Mouse (Mus musculus) monocyte, adult 5-6 weeks (primary cell): ENCODE data around the gene Tox4. TPM values are rescaled to one million over a fixed set of nuclear protein-coding genes. Genes with fewer than 3 reads are reported as not detected.
"Not testable (repeated sequence)": the region's sequence is repeated elsewhere in the genome, so short reads cannot be mapped to it uniquely, and the experiment has no call there.

Source experiments
- ATAC-seq: fragments of 153-309, 156-312 bp; replicated peaks from 2 replicates; pipeline ENCODE4 v1.8.0; 2017; ENCODE audit warnings: mild to moderate bottlenecking; ENCODE audit not compliant: low TSS enrichment, insufficient number of reproducible peaks, severe bottlenecking, poor library complexity, low FRiP score
- total RNA-seq: library from RNA; stranded (forward); fragments of 200-1000, 200-491, 200-594 nt; gene quantifications from 3 replicates; pipeline ENCODE4 v1.2.3, GENCODE M21; 2017

The Tox4 gene
- total RNA-seq, 1 experiment from 2014 or later, result 65.9 TPM

DNA sequence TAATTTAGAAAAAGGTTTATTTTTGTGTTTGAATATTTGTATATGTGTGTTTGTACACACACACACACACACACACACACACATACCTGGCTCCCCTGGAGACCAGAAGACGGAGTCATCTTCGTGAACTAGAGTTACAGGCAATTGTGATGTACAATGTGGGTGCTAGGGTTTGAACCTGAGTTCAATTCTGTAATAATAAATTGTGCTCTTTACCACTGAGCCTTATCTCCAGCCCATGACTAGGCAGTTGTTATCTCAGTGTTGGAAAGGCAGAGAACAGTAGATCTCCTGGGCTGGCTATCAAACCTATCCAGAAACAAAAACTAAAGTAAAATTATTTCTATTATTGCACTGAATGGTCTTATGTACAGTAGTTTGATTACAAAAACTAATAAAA, 27.2 kb downstream of the Tox4 start:
- ATAC-seq, result no peak

DNA sequence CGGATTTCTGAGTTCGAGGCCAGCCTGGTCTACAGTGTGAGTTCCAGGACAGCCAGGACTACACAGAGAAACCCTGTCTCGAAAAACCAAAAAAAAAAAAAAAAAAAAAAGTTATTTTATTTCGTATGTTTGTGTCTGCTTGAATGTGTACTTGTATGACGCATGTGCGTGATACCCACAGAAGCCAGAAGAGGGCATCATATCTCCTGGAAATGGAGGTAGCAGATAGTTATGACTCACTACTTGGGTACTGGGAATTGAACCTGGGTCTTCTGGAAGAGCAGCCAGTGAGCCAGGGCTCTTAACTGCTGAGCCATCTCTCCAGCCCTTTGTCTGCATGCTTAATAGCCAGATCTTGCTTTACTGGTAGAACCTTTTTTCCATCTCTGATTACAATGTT, 31.4 kb downstream of the Tox4 start:
- not testable (repeated sequence) for ATAC-seq

DNA sequence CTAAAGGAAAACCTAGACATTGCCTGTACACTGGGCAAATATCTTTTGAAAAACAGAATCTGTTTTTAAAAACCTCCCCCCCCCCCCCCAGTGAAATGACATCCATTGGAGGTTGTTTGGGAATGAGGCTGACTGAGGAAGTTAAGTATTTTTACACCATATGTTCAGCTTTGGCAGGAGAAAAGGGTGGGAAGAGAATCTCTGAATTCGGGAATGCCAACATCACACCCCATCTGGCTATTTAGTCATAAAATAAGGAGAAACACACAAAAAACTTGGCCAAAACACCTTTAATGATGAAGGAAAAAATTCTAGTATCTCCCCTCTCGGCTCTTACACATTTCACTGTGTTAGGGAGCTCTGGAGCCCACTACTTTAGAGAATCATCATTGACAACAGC, 32.0 kb downstream of the Tox4 start:
- ATAC-seq, result no peak

DNA sequence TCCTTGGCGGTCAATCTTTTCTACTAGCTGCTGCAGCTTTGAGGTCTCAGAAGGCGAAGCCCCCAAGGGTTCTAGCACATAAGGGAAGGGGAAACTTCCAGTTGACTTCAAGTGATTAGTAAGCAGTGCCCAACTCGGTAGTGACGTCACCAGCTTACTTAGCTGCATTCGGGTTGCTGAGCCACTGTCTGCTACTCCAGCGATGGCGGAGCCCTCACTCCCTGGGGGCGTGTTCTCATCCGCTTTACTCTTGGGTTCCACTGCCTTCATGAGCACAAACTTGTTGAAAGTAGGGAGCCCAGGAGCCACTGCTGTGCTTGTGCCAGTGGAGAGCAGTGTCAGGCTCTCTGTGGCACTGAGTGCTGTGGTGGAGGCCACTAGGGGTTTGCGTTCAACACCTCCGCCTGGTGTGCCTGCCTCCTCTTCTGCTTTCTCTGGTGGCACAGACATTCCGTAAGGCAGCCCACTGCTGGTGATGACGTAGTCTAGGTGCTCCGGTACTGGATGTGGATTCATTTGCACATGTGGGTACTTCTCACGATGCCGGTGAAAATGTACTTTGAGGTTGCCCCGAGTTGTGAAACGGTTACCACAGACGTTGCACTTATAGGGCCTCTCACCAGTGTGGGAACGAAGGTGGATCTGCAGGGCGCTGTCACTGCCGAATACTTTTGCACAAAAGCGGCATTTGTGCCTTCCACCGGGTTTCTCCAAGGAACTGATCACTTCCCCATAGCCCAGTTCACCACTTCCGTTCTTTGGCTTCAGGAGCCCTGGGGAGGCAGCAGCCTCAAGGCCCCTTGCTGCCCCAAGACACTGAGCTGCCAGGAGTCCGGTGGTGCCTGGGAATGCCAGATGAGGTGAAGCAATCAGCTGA, 35.2 kb downstream of the Tox4 start:
- peak; percentile 29 for ATAC-seq

DNA sequence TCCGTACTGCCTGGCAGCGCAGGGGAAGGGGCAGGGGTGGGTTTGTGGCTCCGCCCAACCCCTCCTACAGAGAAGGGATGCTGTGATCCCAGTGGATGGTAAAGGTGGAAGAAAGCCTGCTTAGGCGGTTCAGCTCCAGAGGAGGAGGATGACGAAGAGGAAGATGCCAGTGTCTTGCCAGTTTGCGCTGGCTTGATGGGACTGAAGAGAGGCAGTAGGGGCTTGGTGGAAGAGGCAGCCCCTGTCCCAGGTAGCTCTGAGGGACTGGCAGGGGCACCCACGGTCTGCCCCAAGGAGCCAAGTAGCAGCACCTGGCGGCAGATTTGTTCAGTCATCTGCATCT, 35.8 kb downstream of the Tox4 start:
- ATAC-seq, result no peak

DNA sequence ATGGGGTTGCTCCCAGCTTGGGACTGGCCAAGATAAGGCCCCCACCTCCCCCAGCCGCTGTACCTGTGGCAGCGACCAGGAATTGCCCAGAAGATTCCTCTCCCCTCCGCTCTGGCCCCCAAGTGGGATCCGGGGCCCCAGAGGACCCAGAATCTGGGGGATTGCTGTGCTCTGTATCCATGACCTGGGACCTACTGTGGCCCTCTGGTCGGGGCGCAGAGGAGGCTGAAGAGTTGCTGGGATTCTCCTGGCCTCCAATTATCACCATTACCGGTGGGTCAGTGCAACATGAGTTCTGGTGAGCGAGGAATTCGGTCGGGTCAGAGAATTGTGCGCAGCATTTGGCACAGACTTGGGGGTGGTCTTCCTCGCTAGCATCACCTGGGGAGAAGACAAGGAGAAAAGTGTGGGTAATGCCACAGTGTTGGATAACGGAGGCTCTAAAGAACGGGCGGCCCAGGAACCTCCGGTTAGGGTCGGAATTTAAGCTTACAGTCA, 36.4 kb downstream of the Tox4 start:
- no peak for ATAC-seq

DNA sequence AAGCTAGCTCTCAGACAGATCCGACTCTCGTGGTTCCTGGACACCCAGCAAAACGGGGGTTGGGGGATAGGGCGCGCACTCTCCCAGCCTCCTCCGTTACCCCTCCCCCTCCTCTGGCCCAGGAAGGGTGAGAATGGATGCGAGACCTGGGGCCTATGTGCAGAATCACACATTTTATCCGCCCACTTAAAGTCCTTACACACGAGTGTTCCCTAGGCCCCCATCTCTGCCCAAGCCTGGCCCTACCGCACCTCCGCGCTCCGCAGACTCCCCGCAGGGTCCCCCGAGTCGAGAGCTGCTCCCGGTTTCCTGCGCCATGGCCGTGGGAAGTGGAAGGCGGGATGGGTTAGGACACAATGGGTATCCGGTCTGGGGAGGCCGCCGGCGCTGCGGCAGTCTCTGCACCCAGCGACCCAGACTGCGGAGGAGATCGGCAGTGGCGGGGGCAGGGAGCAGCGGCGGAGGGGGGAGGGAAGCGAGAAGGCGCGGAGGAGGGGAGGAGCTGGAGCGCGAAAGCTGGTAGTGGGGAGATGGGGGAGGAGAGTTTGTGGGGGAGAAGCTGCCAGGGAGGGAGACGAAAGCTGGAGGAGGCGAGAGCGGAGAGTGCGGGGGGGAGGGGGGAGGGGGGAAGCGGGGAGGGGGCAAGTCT, 37.0 kb downstream of the Tox4 start:
- ATAC-seq, result no peak

DNA sequence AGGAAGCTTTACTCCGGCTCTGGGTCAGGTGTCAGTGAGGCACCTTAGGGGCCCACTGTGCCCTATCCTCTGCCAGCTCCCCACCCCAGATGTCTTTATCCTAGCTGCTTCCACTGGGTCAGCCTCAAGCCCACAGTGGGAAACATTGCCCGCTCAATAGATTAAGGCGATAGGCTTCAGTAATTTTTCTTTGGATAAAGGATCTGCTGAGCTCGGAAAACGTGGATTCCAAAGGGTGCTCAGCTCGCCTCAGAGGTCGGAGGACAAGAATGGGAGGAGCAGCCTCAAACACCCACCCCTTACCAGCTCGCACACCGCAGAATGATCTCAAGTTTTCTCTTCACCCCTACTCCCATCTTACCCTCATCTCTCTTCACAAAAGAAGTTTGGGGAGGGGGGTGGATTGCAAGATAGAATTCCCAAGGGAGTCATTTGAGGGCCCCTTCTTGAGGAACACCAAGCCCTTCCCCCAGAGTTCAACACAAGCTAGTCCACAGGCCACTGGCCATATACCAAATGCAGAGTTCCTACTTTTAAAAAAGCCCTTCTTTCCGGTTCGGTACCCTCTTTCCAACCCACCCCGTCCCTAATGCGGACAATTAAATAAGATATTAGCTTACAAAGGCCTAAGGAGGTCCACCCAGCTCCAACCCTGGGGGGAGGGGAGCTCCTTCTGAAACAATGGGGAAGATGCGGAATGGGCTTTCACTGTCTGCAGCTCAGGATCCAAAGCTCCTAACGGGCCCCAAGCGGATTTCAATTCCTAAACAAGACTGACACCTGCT, 37.7 kb downstream of the Tox4 start:
- ATAC-seq, result no peak

DNA sequence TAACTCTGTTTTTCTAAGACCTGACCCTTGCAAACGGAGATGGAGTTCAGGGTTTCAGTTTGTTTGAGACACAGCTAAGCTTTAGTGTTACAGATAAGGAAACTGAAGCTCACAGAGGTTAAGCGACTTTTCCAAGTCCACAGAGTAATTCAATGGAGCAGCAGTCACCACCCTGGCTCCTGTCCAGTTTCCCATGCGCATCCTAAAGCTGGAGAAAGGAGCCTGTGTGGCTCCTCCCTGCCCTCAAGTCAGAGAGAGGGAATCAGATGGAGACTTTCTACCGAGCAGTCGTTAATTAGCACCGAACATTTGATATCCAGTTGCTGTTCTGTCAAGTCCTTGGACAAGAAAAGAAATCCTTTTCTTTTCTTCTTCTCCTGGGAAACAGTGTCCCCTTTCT, 40.4 kb downstream of the Tox4 start:
- no peak for ATAC-seq

DNA sequence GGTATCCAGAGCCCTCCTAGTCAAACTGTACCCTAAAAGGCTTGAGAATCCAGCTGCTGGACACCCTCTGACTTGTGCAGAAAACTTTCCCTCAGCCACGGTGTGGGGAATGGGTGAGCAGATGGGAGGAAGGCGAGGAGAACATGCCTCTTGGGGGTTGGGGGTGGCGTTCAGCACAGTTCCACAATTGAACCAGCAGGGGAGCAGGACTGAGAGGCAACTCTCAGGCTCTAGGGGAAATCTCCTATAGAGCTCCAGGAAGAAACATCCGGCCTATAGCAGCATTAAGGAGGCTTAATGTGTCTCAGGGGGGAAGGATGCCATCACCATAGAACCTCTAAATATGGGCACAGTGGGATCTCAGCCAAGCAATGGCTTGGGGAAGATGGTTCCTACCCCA, 46.9 kb downstream of the Tox4 start:
- no peak for ATAC-seq

DNA sequence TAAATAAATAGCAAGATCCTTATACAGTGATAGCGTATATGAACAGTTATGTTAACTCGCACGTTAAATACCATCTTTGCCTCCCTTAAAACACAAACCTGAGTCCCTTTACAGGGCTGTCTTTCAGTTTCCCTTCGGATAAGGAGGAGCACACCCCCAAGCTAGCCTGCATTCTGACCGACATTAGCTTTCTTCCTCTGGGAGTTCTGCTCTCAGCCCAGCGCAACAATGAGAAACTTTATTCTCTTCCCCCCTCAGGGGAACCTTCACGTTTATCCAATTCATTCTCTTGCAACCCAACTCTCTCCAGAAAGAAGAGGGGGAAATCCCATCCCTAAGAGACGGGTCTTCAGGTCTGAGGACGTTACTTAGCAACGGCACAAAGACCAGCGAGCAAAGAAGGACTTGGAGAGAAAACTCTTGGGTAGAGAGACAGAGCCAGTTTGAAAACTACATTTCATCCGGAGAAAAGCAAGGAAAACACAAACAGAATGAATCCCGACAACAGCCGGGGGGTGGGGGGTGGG, 48.5 kb downstream of the Tox4 start:
- ATAC-seq, result no peak

DNA sequence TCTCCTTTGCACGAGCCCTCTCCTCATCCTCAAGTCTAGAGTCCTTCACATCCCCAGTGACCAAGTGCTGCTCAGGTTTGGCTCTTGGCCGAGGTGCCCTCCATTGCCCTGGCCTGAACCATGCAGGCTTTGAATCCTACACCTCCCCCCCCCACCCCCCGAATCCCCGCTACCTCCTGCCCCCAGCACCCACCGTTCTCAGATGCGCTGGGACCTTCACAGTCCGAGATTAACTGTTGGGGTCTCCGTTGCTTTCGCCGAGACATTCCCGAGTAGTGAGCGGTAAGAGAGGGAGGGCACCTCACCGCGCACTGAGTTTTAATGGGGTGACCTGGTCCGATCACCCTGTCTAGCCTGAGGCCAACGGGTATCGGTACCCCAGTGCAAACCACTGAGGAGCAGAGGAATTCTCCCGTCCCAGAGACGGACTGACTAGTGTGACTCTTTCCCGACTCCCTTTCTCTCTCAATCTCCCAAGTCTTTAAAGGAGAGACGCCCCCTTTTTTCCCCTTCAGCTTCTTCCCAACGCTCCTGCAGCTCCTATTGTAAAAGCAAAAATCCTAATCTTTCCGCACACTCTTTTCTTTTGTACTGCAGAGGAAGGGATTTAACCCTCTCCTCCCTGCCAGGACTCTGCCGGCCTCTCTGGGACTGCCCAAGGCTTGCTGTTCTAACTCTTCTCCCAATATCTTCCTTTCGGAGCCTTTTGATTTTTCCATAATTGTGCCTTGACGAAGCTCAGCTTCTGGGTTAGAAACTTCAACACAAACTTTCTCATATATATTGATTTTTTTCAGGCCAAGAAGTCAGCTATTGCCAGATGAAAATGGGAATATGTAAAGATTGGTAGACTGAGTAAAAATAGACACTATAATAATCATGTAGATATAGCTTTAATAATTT, 49.2 kb downstream of the Tox4 start, which contains the start of gene Sall2:
TSS of gene Sall2 (minus strand) at position 853 of the 903 bp plus-strand sequence.
- ATAC-seq, result no peak

DNA sequence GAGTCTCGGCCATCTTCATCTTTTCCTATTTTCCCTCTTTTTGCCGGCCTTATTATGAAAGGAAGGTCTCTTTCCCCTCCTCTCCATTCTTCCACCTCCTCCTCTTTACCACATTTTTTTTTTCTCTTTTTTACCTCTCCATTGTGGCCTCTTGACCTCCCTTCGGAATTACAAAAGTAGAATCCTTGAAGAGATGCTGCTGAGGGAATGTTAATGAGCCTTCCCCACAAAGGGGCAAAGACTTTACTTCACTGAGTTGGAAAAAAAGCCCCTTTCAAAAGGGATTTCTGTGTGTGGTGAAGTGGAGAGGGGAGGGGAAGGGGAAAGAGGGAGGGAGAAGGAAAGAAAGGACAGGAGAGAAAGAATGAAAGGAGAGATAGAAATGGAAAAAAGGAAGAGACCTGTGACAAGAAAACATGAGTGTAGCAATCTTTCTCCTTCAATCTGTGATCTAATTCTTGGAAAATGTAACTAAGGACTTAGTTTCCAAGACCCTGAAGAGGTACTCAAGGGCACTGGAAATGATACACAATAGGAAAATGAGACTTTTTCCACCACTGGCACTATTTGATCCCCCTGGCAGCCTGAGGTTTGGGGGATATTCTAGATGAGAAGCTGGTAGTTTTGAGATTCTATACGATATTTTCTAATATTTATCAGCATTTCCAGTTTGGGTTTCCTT, 52.3 kb downstream of the Tox4 start:
- no peak for ATAC-seq

DNA sequence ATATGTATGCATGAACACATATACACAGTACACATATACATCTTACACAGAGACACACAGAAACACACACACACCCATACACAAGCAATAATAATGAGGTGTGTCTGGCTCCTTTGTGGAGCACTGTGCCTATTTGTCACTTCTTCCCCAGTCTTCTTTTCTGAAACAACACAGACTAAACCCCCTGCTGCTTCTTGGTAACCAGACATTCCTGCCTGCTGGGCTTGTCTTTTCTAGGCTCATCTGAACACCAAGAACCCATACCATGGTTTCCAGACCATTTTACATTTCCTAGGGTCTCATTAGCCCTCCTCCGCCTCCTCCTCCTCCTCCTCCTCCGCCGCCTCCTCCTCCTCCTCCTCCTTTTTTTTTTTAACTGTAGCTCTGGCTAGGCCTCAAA, 53.2 kb downstream of the Tox4 start:
- ATAC-seq, result no peak

DNA sequence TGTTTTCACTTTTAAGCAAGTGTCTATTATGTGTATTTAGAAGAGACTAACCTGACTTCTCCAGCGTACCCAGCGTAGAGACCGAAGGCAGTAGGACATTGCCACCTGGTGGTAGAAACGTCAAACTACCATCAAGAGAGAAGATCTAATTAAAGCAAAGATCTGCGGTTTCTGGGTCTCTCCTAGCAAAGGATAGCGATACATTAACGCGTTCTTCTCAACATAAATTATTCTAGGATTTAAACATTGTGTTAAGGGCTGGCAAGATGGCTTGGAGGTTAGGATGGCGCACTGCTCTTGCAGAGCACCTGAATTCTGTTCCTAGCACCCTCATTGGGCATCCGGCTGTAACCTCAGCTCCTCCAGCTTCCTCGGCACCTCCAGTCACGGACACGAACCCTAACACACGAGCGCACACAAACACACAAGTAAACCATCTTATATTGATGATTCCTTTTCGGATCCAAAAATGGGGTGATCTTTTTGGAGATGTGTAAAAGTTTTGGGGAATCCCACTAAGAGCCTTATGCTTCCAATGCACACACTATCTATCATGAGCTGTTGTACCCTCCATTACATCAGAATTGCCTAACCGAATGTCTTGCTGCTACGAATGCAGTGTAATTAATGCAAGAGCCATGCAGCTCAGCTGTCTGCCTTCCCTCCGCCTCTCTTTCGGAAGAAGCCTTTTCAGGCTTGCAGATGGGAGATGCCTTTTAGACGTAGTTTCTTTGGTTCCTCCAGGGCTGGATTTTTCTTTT, 60.0 kb downstream of the Tox4 start:
- ATAC-seq, result peak; percentile 92

DNA sequence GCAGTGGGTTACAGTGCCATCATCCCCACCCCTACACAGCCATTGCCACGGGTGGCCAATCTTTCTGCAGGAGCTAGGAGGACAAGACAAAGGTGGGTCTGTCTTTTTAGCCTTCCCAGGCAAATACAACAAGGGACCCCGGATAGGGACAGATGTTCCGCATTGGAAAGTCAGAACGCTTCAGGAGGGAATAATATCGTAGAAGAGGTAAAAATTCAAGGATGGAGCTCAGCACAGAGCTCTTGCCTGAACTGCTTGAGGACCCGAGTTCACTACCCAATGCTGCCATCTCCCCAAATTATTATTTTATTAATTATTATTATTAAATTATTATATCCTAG, 60.5 kb downstream of the Tox4 start:
- no peak for ATAC-seq
